Mouse (Mus musculus) CH12.LX (cell line): ENCODE data around the gene Gck. TPM values are rescaled to one million over a fixed set of nuclear protein-coding genes. Genes with fewer than 3 reads are reported as not detected.

ENCODE experiments used
- DNase-seq: peaks from one replicate; pipeline ENCODE4 v3.0.0-alpha.2; 2013; ENCODE audit errors: extremely low read depth
- H3K27ac ChIP-seq: 2 replicates; pipeline ENCODE4 v1.5.1; 2012; ENCODE audit warnings: low read depth, mild to moderate bottlenecking, control low read depth, moderate library complexity; ENCODE audit not compliant: insufficient read depth
- H3K27me3 ChIP-seq: replicated peaks from 2 replicates; pipeline ENCODE3; 2012; ENCODE audit warnings: inconsistent platforms
- H3K36me3 ChIP-seq, 2 experiments: replicated peaks in 1 of 2; 2 replicates each; pipeline versions ENCODE3 to v1.6.1; 2012; ENCODE audit warnings: inconsistent platforms in 1 of 2, low read length in 1 of 2, mild to moderate bottlenecking in 1 of 2, mixed read lengths in 1 of 2, moderate library complexity in 1 of 2; ENCODE audit not compliant: control insufficient read depth in 1 of 2, insufficient read depth in 1 of 2
- H3K4me1 ChIP-seq, 2 experiments: 2 replicates each; pipeline ENCODE4 v1.6.1; 2012; ENCODE audit warnings: inconsistent platforms in 1 of 2, moderate library complexity in 1 of 2; ENCODE audit not compliant: insufficient read depth in 2 of 2, control insufficient read depth in 1 of 2
- H3K4me2 ChIP-seq: 2 replicates; pipeline ENCODE4 v1.6.1; 2012; ENCODE audit warnings: low read depth, mild to moderate bottlenecking, control low read depth; ENCODE audit not compliant: poor library complexity, insufficient read depth, severe bottlenecking
- H3K4me3 ChIP-seq, 3 experiments: fragments of 150-350 bp in 1 of 3; sonication (generic) in 1 of 3; replicated peaks in 1 of 3; 2 replicates each; pipeline versions ENCODE3 to v1.5.1; 2011 to 2012; ENCODE audit warnings: low read depth in 2 of 3, low read length in 2 of 3, mild to moderate bottlenecking in 2 of 3, moderate library complexity in 2 of 3, control low read depth in 1 of 3, improper control_type of control experiment in 1 of 3, inconsistent platforms in 1 of 3, mixed read lengths in 1 of 3; ENCODE audit not compliant: poor library complexity in 1 of 3
- H3K79me2 ChIP-seq: replicated peaks from 2 replicates; pipeline ENCODE4 v1.6.1; 2012; ENCODE audit warnings: mild to moderate bottlenecking, moderate library complexity; ENCODE audit not compliant: control insufficient read depth, poor library complexity, insufficient read depth, severe bottlenecking; ENCODE audit errors: extremely low read depth
- H3K9ac ChIP-seq: 2 replicates; pipeline ENCODE4 v1.6.1; 2012; ENCODE audit warnings: low read depth, mild to moderate bottlenecking, control low read depth, moderate library complexity; ENCODE audit not compliant: insufficient read depth
- H3K9me3 ChIP-seq: replicated peaks from 2 replicates; pipeline ENCODE3; 2012; ENCODE audit warnings: low read length, inconsistent platforms, mixed read lengths
- BHLHE40 ChIP-seq: IDR thresholded peaks from 2 replicates; pipeline ENCODE4 v1.6.1; 2011; ENCODE audit warnings: mild to moderate bottlenecking, low read depth, low read length, improper control_type of control experiment
- CHD2 ChIP-seq: IDR thresholded peaks from 2 replicates; pipeline ENCODE4 v1.6.1; 2011; ENCODE audit warnings: low read length, improper control_type of control experiment
- CTCF ChIP-seq, 2 experiments: IDR thresholded peaks in 1 of 2; conservative IDR thresholded peaks in 1 of 2; 2 replicates each; pipeline ENCODE4 v1.5.1; 2011 to 2012; ENCODE audit warnings: low read depth in 2 of 2, low read length in 2 of 2, improper control_type of control experiment in 1 of 2, inconsistent platforms in 1 of 2, mild to moderate bottlenecking in 1 of 2, moderate library complexity in 1 of 2
- ELF1 ChIP-seq: IDR thresholded peaks from 2 replicates; pipeline ENCODE4 v1.6.1; 2014; ENCODE audit warnings: low read depth, mild to moderate bottlenecking, inconsistent platforms, low read length, improper control_type of control experiment
- ETS1 ChIP-seq: conservative IDR thresholded peaks from 2 replicates; pipeline ENCODE4 v1.6.1; 2012; ENCODE audit warnings: low read depth, mild to moderate bottlenecking, inconsistent platforms, low read length, improper control_type of control experiment, moderate library complexity
- HCFC1 ChIP-seq: IDR thresholded peaks from 2 replicates; pipeline ENCODE4 v1.6.1; 2012; ENCODE audit warnings: low read depth, mild to moderate bottlenecking, inconsistent platforms, low read length, improper control_type of control experiment
- IRF4 ChIP-seq: IDR thresholded peaks from 2 replicates; pipeline ENCODE4 v1.6.1; 2014; ENCODE audit warnings: low read depth, mild to moderate bottlenecking, inconsistent platforms, low read length, improper control_type of control experiment
- JUN ChIP-seq: IDR thresholded peaks from 2 replicates; pipeline ENCODE4 v1.6.1; 2011; ENCODE audit warnings: low read depth, mild to moderate bottlenecking, low read length, improper control_type of control experiment, moderate library complexity; ENCODE audit not compliant: insufficient read depth
- JUND ChIP-seq: conservative IDR thresholded peaks from 2 replicates; pipeline ENCODE4 v1.6.1; 2011; ENCODE audit warnings: low read depth, low read length, improper control_type of control experiment
- KAT2A ChIP-seq: IDR thresholded peaks from 2 replicates; pipeline ENCODE4 v1.6.1; 2012; ENCODE audit warnings: low read length, improper control_type of control experiment, inconsistent platforms; ENCODE audit not compliant: insufficient replicate concordance
- MAFK ChIP-seq: IDR thresholded peaks from 2 replicates; pipeline ENCODE4 v1.6.1; 2011; ENCODE audit warnings: low read length, improper control_type of control experiment; ENCODE audit not compliant: insufficient replicate concordance
- MAX ChIP-seq: IDR thresholded peaks from 2 replicates; pipeline ENCODE4 v1.6.1; 2011; ENCODE audit warnings: low read length, improper control_type of control experiment
- MAZ ChIP-seq: IDR thresholded peaks from 2 replicates; pipeline ENCODE4 v1.6.1; 2012; ENCODE audit warnings: low read depth, mild to moderate bottlenecking, inconsistent platforms, low read length, improper control_type of control experiment, moderate library complexity
- MEF2A ChIP-seq: IDR thresholded peaks from 2 replicates; pipeline ENCODE4 v1.6.1; 2014; ENCODE audit warnings: low read depth, mild to moderate bottlenecking, inconsistent platforms, low read length, improper control_type of control experiment, borderline replicate concordance
- MXI1 ChIP-seq: IDR thresholded peaks from 2 replicates; pipeline ENCODE4 v1.6.1; 2011; ENCODE audit warnings: mild to moderate bottlenecking, low read depth, low read length, improper control_type of control experiment
- MYC ChIP-seq: IDR thresholded peaks from 2 replicates; pipeline ENCODE4 v1.6.1; 2011; ENCODE audit warnings: low read depth, mild to moderate bottlenecking, improper control_type of control experiment, low read length
- NELFE ChIP-seq: IDR thresholded peaks from 2 replicates; pipeline ENCODE4 v1.6.1; 2011; ENCODE audit warnings: low read depth, low read length, improper control_type of control experiment
- NRF1 ChIP-seq: IDR thresholded peaks from 2 replicates; pipeline ENCODE4 v1.6.1; 2014; ENCODE audit warnings: low read depth, mild to moderate bottlenecking, inconsistent platforms, low read length, improper control_type of control experiment, moderate library complexity
- POLR2A ChIP-seq: IDR thresholded peaks from 2 replicates; pipeline ENCODE4 v1.6.1; 2011; ENCODE audit warnings: low read depth, mild to moderate bottlenecking, improper control_type of control experiment, low read length
- POLR2AphosphoS2 ChIP-seq: IDR thresholded peaks from 2 replicates; pipeline ENCODE4 v1.6.1; 2011; ENCODE audit warnings: low read depth, low read length, improper control_type of control experiment
- RAD21 ChIP-seq: IDR thresholded peaks from 2 replicates; pipeline ENCODE4 v1.6.1; 2011; ENCODE audit warnings: low read depth, mild to moderate bottlenecking, low read length, improper control_type of control experiment, moderate library complexity
- RCOR1 ChIP-seq: conservative IDR thresholded peaks from 2 replicates; pipeline ENCODE4 v1.6.1; 2012; ENCODE audit warnings: low read depth, mild to moderate bottlenecking, inconsistent platforms, low read length, improper control_type of control experiment
- SIN3A ChIP-seq: IDR thresholded peaks from 2 replicates; pipeline ENCODE4 v1.6.1; 2012; ENCODE audit warnings: low read length, improper control_type of control experiment, inconsistent platforms
- SMC3 ChIP-seq: IDR thresholded peaks from 2 replicates; pipeline ENCODE4 v1.6.1; 2011; ENCODE audit warnings: low read depth, low read length, improper control_type of control experiment
- TBP ChIP-seq: conservative IDR thresholded peaks from 2 replicates; pipeline ENCODE4 v1.6.1; 2011; ENCODE audit warnings: low read depth, low read length, improper control_type of control experiment
- TCF12 ChIP-seq: IDR thresholded peaks from 2 replicates; pipeline ENCODE4 v1.6.1; 2014; ENCODE audit warnings: low read depth, mild to moderate bottlenecking, inconsistent platforms, low read length, improper control_type of control experiment
- UBTF ChIP-seq: IDR thresholded peaks from 2 replicates; pipeline ENCODE4 v1.6.1; 2012; ENCODE audit warnings: low read depth, mild to moderate bottlenecking, inconsistent platforms, low read length, improper control_type of control experiment, moderate library complexity
- USF1 ChIP-seq: IDR thresholded peaks from 2 replicates; pipeline ENCODE4 v1.6.1; 2014; ENCODE audit warnings: low read depth, mild to moderate bottlenecking, inconsistent platforms, low read length, improper control_type of control experiment
- ZC3H11A ChIP-seq: IDR thresholded peaks from 2 replicates; pipeline ENCODE4 v1.6.1; 2012; ENCODE audit warnings: low read depth, mild to moderate bottlenecking, inconsistent platforms, low read length, improper control_type of control experiment
- ZKSCAN1 ChIP-seq: IDR thresholded peaks from 2 replicates; pipeline ENCODE4 v1.6.1; 2012; ENCODE audit warnings: low read depth, inconsistent platforms, low read length, improper control_type of control experiment, borderline replicate concordance
- ZMIZ1 ChIP-seq: IDR thresholded peaks from 2 replicates; pipeline ENCODE4 v1.6.1; 2012; ENCODE audit warnings: low read depth, mild to moderate bottlenecking, inconsistent platforms, low read length, improper control_type of control experiment
- ZNF384 ChIP-seq: IDR thresholded peaks from 2 replicates; pipeline ENCODE4 v1.6.1; 2012; ENCODE audit warnings: low read depth, low read length, improper control_type of control experiment, inconsistent platforms
- dilution Hi-C: fragments of 300-500 bp; cut with MboI; formaldehyde crosslinking; loops from 2 replicates; pipeline ENCODE4 v1.14.3; 2020; ENCODE audit warnings: low sequenced_read_pairs; ENCODE audit not compliant: extremely low pct_unique_long_range_greater_than_20kb, extremely low pct_ligation_motif_present
- in situ Hi-C: fragments of 300-500 bp; cut with MboI; formaldehyde crosslinking; loops from 3 replicates; pipeline ENCODE4 v1.14.3; 2019; ENCODE audit warnings: low sequenced_read_pairs, low pct_ligation_motif_present, low pct_unique_long_range_greater_than_20kb, mixed read lengths
- polyA plus RNA-seq: library from polyadenylated mRNA; unstranded; fragments of >175 nt; gene quantifications from 2 replicates; pipeline ENCODE4 v1.2.1, GENCODE M21; 2012; ENCODE audit warnings: low read depth; ENCODE audit not compliant: insufficient read length
- total RNA-seq, 2 experiments: library from RNA; depleted of rRNA; stranded (reverse); fragments of 300-350 nt in 1 of 2; fragments of >200 nt in 1 of 2; gene quantifications; 2 replicates each; pipeline ENCODE4 v1.2.3; 2012 to 2014

Gck gene
- total and polyA plus RNA-seq, 3 experiments = 0.68 to 1.4 (median 1.0) TPM

GRCm38 (mm10) chr11:5960051-5960450 is 10.2 kb upstream of the Gck start:
- dilution Hi-C loops (no loop called here), in situ Hi-C loops (no loop called here)
- H3K36me3 ChIP-seq = peaks cover 60 to 76% of the 10 kb centered on the region in 2 experiments

GRCm38 (mm10) chr11:5955546-5956276 is 5.8 kb upstream of the Gck start, which contains the start of gene Ykt6:
Gene Ykt6 (plus strand): TSS chr11:5955693.
- Histone ChIP-seq H3K4me3 (peak within 1 kb of the TSS; percentile 67 to 95 (median 82)), H3K27ac (peak within 1 kb of the TSS; percentile 53), H3K9me3 (no peaks in the 10 kb centered on the region), H3K9ac (peak within 1 kb of the TSS; percentile 87), H3K27me3 (no peaks in the 10 kb centered on the region), H3K79me2 (peaks cover 34% of the 10 kb centered on the region), H3K4me1 (peaks cover 9 to 35% of the 10 kb centered on the region in 2 experiments), H3K4me2 (peak within 1 kb of the TSS; percentile 94), H3K36me3 (peaks cover 18 to 32% of the 10 kb centered on the region in 2 experiments)
- TF ChIP-seq NRF1 = peak; percentile 88
- TF ChIP-seq BHLHE40 = no peak
- TF ChIP-seq CHD2 = no peak
- peak; percentile 29; the same call in 1 of the 2 replicates for TF ChIP-seq ETS1
- peak; percentile 72; the same call in 1 of the 2 replicates for TF ChIP-seq KAT2A
- peak; percentile 98 for TF ChIP-seq NELFE
- TF ChIP-seq USF1 = no peak
- peak; percentile 95 for TF ChIP-seq ZMIZ1
- peak; percentile 62; the same call in 1 of the 2 replicates for TF ChIP-seq IRF4
- 0 out of 2 replicates have a peak, but pooled peaks have one; percentile 37 for TF ChIP-seq RCOR1
- no peak for TF ChIP-seq ZKSCAN1
- peak; percentile 62; the same call in 1 of the 2 replicates for TF ChIP-seq POLR2AphosphoS2
- peak; percentile 93 for TF ChIP-seq UBTF
- TF ChIP-seq TCF12 = peak; percentile 91
- no peak for TF ChIP-seq SMC3
- peak; percentile 85 for TF ChIP-seq MXI1
- TF ChIP-seq ZC3H11A = no peak
- TF ChIP-seq MAZ = no peak
- TF ChIP-seq HCFC1 = peak; percentile 81
- TF ChIP-seq POLR2A = peak; percentile 98
- TF ChIP-seq ELF1 = peak; percentile 96
- TF ChIP-seq MYC = peak; percentile 20; the same call in 1 of the 2 replicates
- no peak for TF ChIP-seq RAD21
- peak; percentile 97 for TF ChIP-seq SIN3A
- TF ChIP-seq ZNF384 = no peak
- peak; percentile 55 for TF ChIP-seq MEF2A
- dilution Hi-C loops (no loop called here), in situ Hi-C loops (no loop called here)
- peak; percentile 97 for DNase-seq

More at GRCm38 (mm10) chr11:5960051-5960450, 10.2 kb upstream of the Gck start:
- no peak overlapping the region for H3K9ac ChIP-seq
- no peak overlapping the region for H3K4me2 ChIP-seq
- peaks cover 34% of the 10 kb centered on the region for H3K79me2 ChIP-seq
- H3K4me1 ChIP-seq = peaks cover 9 to 21% of the 10 kb centered on the region in 2 experiments
- no peak overlapping the region for H3K27ac ChIP-seq
- H3K4me3 ChIP-seq = no peak overlapping the region
- DNase-seq = no peak
- H3K9me3 ChIP-seq = no peaks in the 10 kb centered on the region
- no peaks in the 10 kb centered on the region for H3K27me3 ChIP-seq
- TF ChIP-seq ZC3H11A (no peak), BHLHE40 (no peak), MAZ (no peak), TBP (no peak), MAFK (no peak), MAX (no peak), JUN (no peak), USF1 (no peak), ZNF384 (no peak), ETS1 (no peak), HCFC1 (no peak), CTCF (conservative IDR thresholded peaks at IDR 0.05 in 1 of 2, IDR thresholded peaks at IDR 0.05 in 1 of 2; ENCODE audit: low read depth in 2 of 2, low read length in 2 of 2) (no peak), JUND (no peak)
